Comparison of ENCODE assay signal across 27 mouse cellular contexts in the genomic region with DNA sequence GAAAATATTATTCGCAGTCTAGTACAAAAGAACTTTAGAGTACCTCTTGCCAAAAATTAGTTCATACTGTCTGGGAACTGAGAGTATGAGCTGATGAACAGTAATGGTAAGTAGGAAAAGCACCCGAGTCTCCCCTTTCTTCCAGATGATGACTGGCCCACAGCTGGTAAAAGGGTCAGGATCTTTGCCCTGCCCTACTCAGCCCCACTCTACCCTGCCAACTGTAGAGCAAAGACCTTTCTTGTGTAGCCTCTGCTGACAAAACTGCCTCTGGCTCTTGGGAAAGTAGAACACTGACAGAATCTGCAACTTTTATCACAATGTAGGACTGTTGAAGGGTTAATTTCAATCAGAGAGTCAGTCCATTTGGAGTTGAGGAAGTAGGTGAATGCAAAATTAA.
"Had no signal": no experiment of that assay in that cellular context is flagged by ENCODE, and none has a peak within 500 bp of the region (broad histone marks: within the 10 kb centered on the region; RNA-seq: fewer than 3 reads in every experiment).

No protein-coding gene starts in this region.

- H3K4me3 ChIP-seq: embryonic facial prominence, embryonic 10.5 days; embryonic facial prominence, embryonic 12.5 days; embryonic facial prominence, embryonic 13.5 days; embryonic facial prominence, embryonic 15.5 days; erythroblast, embryonic 14.5 days; forebrain, embryonic 10.5 days; forebrain, embryonic 12.5 days; forebrain, embryonic 15.5 days; gastrocnemius, adult 2 months; heart, adult 2 months; heart, embryonic 10.5 days had no signal

- H3K36me3 ChIP-seq: embryonic facial prominence, embryonic 12.5 days; embryonic facial prominence, embryonic 13.5 days; embryonic facial prominence, embryonic 15.5 days; forebrain, embryonic 10.5 days; forebrain, embryonic 12.5 days; forebrain, embryonic 15.5 days had no signal

- H3K4me1 ChIP-seq: embryonic facial prominence, embryonic 10.5 days; embryonic facial prominence, embryonic 12.5 days; embryonic facial prominence, embryonic 13.5 days; forebrain, embryonic 12.5 days; forebrain, embryonic 15.5 days; heart, embryonic 10.5 days had no signal

- H3K9ac ChIP-seq: embryonic facial prominence, embryonic 12.5 days; embryonic facial prominence, embryonic 13.5 days; embryonic facial prominence, embryonic 15.5 days; forebrain, embryonic 12.5 days; forebrain, embryonic 15.5 days; forebrain, postnatal 0 days had no signal

- H3K4me2 ChIP-seq: embryonic facial prominence, embryonic 12.5 days; embryonic facial prominence, embryonic 13.5 days; embryonic facial prominence, embryonic 15.5 days; forebrain, embryonic 12.5 days; forebrain, embryonic 15.5 days had no signal

- ATAC-seq: forebrain, embryonic 14.5 days; forebrain, embryonic 15.5 days; forebrain, embryonic 16.5 days; forebrain, postnatal 0 days had no signal

- H3K27me3 ChIP-seq: embryonic facial prominence, embryonic 12.5 days; embryonic facial prominence, embryonic 13.5 days; embryonic facial prominence, embryonic 15.5 days; forebrain, embryonic 12.5 days; forebrain, embryonic 15.5 days had no signal

- H3K27ac ChIP-seq: embryonic facial prominence, embryonic 10.5 days; embryonic facial prominence, embryonic 12.5 days; embryonic facial prominence, embryonic 13.5 days; embryonic facial prominence, embryonic 15.5 days; forebrain, embryonic 10.5 days; forebrain, embryonic 12.5 days; forebrain, embryonic 15.5 days; gastrocnemius, adult 2 months; heart, adult 2 months; heart, embryonic 10.5 days had no signal

- DNase-seq: cerebellum, adult 8-10 months; cerebellum, adult 9-10 months; cerebellum, adult 9-11 months; cerebellum, postnatal 10 days; cerebellum, postnatal 14 days; cerebellum, postnatal 25 days; cerebellum, postnatal 36 days; embryo, embryonic 11 days; forebrain, postnatal 0 days; gastrocnemius, adult 2 months; gastrocnemius, postnatal 10 days; gastrocnemius, postnatal 14 days; gastrocnemius, postnatal 25 days; gastrocnemius, postnatal 36 days; heart, adult 18-20 months; heart, adult 2 months had no signal

- H3K9me3 ChIP-seq: embryonic facial prominence, embryonic 10.5 days; embryonic facial prominence, embryonic 12.5 days; embryonic facial prominence, embryonic 13.5 days; embryonic facial prominence, embryonic 15.5 days; forebrain, embryonic 10.5 days; forebrain, embryonic 12.5 days; forebrain, embryonic 15.5 days; heart, embryonic 10.5 days had no signal
